Mouse (Mus musculus) hindbrain, embryonic 14.5 days (tissue): ENCODE measurements around the gene Saa4. TPM values are rescaled to one million over a fixed set of nuclear protein-coding genes. Genes with fewer than 3 reads are reported as not detected.
"Not testable (repeated sequence)": the region's sequence is repeated elsewhere in the genome, so short reads cannot be mapped to it uniquely, and the experiment has no call there.

Source experiments
- ATAC-seq: fragments of 200-750 bp; cut with Nextera tagmentation; 2 replicates; pipeline ENCODE4 v1.8.0; 2017; ENCODE audit warnings: moderate number of reproducible peaks, mild to moderate bottlenecking, moderate TSS enrichment, moderate library complexity; ENCODE audit not compliant: low FRiP score
- DNase-seq: peaks from one replicate; pipeline ENCODE4 v3.0.0-alpha.2; 2015; ENCODE audit warnings: low spot score
- H3K27ac ChIP-seq: fragments of 300-500 bp; sonication (generic); 2 replicates; pipeline ENCODE4 v1.5.1; 2014; ENCODE audit warnings: mild to moderate bottlenecking, moderate library complexity
- H3K27me3 ChIP-seq: fragments of 300-500 bp; sonication (generic); 2 replicates; pipeline ENCODE4 v1.6.1; 2014; ENCODE audit warnings: mild to moderate bottlenecking, low read length, mixed read lengths; ENCODE audit not compliant: control insufficient read depth, insufficient read depth
- H3K36me3 ChIP-seq: fragments of 300-500 bp; sonication (generic); replicated peaks from 2 replicates; pipeline ENCODE4 v1.6.1; 2014; ENCODE audit not compliant: control insufficient read depth, insufficient read depth
- H3K4me1 ChIP-seq: fragments of 300-500 bp; sonication (generic); replicated peaks from 2 replicates; pipeline ENCODE4 v1.6.1; 2014; ENCODE audit warnings: antibody characterized with exemption, low read length, mixed read lengths; ENCODE audit not compliant: control insufficient read depth, insufficient read depth
- H3K4me2 ChIP-seq: fragments of 300-500 bp; sonication (generic); replicated peaks from 2 replicates; pipeline ENCODE4 v1.6.1; 2014; ENCODE audit warnings: mild to moderate bottlenecking, moderate library complexity
- H3K4me3 ChIP-seq: fragments of 300-500 bp; sonication (generic); replicated peaks from 2 replicates; pipeline ENCODE4 v1.5.1; 2014; ENCODE audit warnings: mild to moderate bottlenecking, low read length
- H3K9ac ChIP-seq: fragments of 300-500 bp; sonication (generic); 2 replicates; pipeline ENCODE4 v1.6.1; 2014
- H3K9me3 ChIP-seq: fragments of 300-500 bp; sonication (generic); 2 replicates; pipeline ENCODE4 v1.6.1; 2016; ENCODE audit warnings: low read length; ENCODE audit not compliant: control insufficient read depth
- WGBS: fragments of 180-500 bp; shearing (Covaris S2); extraction: QIAGEN DNeasy Blood & Tissue Kit; methylation state at CpG from one replicate; pipeline ENCODE4 v1.1.7; 2014; 5-methylcytosine and 5-hydroxymethylcytosine counted together
- polyA plus RNA-seq: library from polyadenylated mRNA; unstranded; fragments of >200 nt; fragmentation: Nextera tagmentation; extraction: Ambion mirVana; gene quantifications from 2 replicates; pipeline ENCODE4 v1.2.1, GENCODE M21; 2014

Gene Saa4
- polyA plus RNA-seq, 1 experiment from 2014 or later, result not detected

DNA sequence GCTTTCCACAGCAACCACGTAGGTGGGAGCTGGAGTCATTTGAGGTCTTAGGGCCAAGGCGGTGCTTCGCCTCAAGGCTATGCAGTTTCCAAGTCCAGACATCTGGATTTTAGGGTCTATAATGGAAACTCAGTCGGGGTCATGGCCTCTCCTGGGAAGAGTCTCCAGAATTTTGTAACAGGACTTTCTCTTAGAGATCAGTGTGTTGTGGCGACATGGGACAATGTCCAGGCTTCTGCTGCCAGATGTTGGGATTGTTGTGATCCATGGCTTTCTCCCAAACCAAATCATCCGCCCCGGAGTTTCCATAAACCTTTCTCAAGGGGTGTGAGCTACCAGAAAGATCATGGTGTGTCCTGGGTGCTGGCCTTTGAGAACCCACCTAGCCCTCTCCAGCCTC, 14.0 kb upstream of the Saa4 start:
- Histone ChIP-seq H3K9me3 (no peaks in the 10 kb centered on the region), H3K27me3 (no peaks in the 10 kb centered on the region), H3K4me3 (no peak overlapping the region), H3K27ac (no peak overlapping the region), H3K9ac (no peak overlapping the region), H3K36me3 (no peaks in the 10 kb centered on the region), H3K4me2 (no peak overlapping the region), H3K4me1 (no peaks in the 10 kb centered on the region)
- no peak for ATAC-seq
- 93% methylated on average over 7 of the region's 7 CpGs for WGBS
- no peak for DNase-seq

DNA sequence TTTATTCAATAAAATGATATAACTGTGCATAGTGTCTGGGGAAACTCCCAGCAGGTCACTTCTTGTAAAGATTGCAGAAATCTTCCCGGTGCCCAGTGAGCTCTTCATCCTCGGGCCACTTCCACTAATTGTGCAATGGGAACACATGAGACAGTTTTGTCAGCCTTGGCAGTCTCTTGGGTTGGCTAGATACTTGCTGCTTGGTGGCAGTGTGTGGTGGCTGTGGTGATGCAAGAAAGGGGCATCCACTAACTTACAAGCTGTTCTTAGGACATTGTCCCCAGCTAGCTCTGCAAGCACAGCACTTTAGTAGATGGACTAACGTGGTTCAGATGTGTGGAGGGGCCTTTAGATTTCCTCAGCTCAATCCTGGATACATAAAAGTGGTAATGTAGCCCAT, 13.4 kb upstream of the Saa4 start:
- no peaks in the 10 kb centered on the region for H3K27me3 ChIP-seq
- DNase-seq, result no peak
- H3K9me3 ChIP-seq, result no peaks in the 10 kb centered on the region
- H3K4me2 ChIP-seq, result no peak overlapping the region
- no peak overlapping the region for H3K4me3 ChIP-seq
- H3K9ac ChIP-seq, result no peak overlapping the region
- H3K36me3 ChIP-seq, result no peaks in the 10 kb centered on the region
- no peak overlapping the region for H3K27ac ChIP-seq
- WGBS, result 92% methylated on average over 3 of the region's 3 CpGs
- no peak for ATAC-seq
- H3K4me1 ChIP-seq, result no peaks in the 10 kb centered on the region

DNA sequence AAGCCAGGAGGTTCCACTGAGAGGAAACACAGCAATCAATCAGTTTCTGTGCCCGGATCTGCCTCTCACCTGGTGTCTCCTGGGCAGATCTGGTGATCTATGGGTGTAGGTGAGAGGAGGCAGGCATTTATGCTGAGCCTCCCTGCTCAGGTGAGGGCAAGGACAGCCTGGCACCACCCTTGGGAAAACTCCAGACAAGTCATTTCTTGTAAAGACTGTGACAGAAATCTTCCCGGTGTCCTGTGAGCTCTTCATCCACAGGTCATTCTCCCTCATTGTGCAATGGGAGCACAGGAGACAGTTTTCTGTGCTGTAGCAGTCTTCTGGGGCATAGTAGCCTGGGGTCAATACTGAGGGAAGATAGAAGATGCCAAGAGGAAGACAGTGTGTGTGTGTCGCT, 10.5 kb upstream of the Saa4 start, which contains the start of gene Saa1:
Gene Saa1, minus strand, starts transcription at position 101 of the 400 bp plus-strand sequence.
- WGBS, result 76% methylated on average over 3 of the region's 3 CpGs
- not testable (repeated sequence) for H3K9me3 ChIP-seq, H3K36me3 ChIP-seq, H3K4me1 ChIP-seq, H3K4me3 ChIP-seq, DNase-seq, H3K27me3 ChIP-seq, H3K27ac ChIP-seq, H3K9ac ChIP-seq, ATAC-seq, H3K4me2 ChIP-seq

DNA sequence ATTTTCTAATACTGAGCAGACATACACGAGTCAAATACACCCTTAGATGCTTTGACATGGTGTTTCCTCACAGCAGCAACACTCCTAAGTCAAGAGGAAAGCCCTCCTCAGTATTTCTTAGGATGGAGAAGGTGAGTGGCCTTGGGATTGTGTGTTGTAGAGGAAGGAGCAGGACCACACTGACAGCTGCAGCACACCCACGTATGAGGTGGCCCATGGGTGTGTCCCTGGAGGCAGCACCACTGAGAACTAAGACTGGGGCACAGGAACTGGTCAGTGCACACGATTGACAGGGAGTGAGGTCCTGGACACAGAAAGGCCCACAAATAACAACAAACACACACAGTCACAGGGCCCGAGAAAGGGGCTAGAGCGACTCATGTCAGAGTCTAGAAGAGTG, 7.6 kb upstream of the Saa4 start:
- not testable (repeated sequence) for DNase-seq, H3K27ac ChIP-seq, H3K27me3 ChIP-seq, H3K9ac ChIP-seq, ATAC-seq, H3K36me3 ChIP-seq, H3K4me3 ChIP-seq, H3K9me3 ChIP-seq, H3K4me2 ChIP-seq, H3K4me1 ChIP-seq
- 79% methylated on average over 5 of the region's 5 CpGs for WGBS

DNA sequence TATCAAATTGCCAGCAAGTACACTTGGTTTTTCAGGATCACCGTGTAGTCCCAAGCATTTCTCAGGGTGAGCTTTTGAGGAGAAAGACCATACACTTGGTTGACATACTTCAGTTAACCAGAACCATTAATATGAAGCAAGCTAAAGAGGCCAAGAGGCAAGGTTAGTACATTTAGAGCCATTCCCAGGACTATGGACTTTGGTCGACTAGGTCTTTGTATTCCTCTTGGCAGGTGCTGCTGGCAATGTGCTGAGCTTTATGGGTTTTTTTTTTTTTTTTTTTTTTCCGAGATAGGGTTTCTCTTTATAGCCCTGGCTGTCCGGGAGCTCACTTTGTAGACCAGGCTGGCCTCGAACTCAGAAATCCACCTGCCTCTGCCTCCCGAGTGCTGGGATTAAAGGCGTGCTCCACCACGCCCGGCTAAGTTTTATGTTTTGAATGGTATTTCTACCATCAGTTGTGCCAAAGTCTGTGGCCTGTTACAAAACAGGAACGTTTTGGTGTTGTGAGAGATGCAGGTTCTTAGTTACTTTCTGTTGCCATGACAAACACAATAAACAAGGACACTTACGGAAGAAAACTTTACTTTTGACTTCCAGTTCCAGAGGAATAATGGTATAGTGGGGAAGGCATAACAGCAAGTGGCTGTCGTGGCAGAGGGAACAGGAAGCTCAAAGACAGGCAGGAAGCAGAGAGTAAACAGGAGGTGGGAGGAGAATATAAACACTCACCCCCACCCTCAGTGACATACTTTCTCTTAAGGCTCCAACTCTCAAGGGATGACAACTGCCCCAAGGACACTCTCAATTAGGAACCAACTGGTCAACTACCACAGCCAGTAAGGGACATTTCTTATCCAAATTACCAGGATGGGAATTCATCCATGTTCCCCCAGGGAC, 6.4 kb upstream of the Saa4 start:
- H3K9ac ChIP-seq, result no peak overlapping the region

DNA sequence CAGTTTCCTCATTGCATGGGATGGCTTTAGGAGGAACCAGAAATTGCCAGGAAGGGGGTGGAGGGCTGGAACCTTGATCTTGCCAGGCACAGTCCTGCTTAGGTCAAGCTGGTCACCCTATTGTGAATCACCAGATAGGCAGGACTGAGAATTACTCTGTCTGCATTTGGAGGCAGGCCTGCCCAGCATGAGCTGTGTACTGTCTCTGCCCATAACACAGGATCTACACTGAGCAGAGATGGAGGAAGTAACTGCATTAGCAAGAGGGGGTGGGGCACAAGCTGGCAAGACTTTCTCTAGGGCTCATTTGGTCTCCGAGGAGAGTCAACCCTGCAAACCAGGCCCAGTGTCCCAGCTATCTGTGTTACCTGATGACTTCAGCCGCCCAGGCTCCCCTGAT, 2.6 kb upstream of the Saa4 start:
- Histone ChIP-seq H3K27ac (no peak overlapping the region), H3K4me1 (no peaks in the 10 kb centered on the region), H3K9ac (no peak overlapping the region), H3K4me3 (no peak overlapping the region), H3K27me3 (no peaks in the 10 kb centered on the region), H3K9me3 (no peaks in the 10 kb centered on the region), H3K4me2 (no peak overlapping the region), H3K36me3 (no peaks in the 10 kb centered on the region)
- 74% methylated on average over 2 of the region's 2 CpGs for WGBS
- DNase-seq (no peak), ATAC-seq (no peak)

More for the DNA sequence above, 6.4 kb upstream of the Saa4 start:
- H3K4me3 ChIP-seq, result no peak overlapping the region
- no peak overlapping the region for H3K4me2 ChIP-seq
- H3K36me3 ChIP-seq, result no peaks in the 10 kb centered on the region
- 88% methylated on average over 12 of the region's 12 CpGs for WGBS
- H3K27me3 ChIP-seq, result no peaks in the 10 kb centered on the region
- H3K9me3 ChIP-seq, result no peaks in the 10 kb centered on the region
- no peaks in the 10 kb centered on the region for H3K4me1 ChIP-seq
- DNase-seq (no peak), ATAC-seq (no peak)
- no peak overlapping the region for H3K27ac ChIP-seq

DNA sequence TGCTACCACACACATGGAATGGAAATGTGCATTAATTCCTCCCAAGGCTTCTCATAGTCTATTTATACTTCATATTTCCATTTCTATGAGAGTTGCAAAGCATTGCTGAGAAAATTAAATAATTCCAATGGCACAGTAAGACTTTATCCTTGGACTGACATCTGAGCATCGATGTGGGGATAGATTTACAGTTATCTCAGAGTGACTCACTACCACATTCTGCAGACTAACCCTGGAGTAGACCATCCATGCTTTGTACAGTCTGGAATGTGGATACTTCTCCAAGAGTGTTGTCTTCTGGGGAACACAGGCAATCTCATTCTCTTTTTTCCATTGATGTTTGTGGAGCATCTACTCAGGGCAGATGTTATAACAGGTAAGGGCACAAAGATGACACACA, 4.8 kb downstream of the Saa4 start:
- no peaks in the 10 kb centered on the region for H3K27me3 ChIP-seq
- no peak overlapping the region for H3K4me2 ChIP-seq
- ATAC-seq (no peak), DNase-seq (no peak)
- H3K4me1 ChIP-seq, result no peaks in the 10 kb centered on the region
- H3K9me3 ChIP-seq, result no peaks in the 10 kb centered on the region
- H3K9ac ChIP-seq, result no peak overlapping the region
- WGBS, result 90% methylated on average over 1 of the region's 1 CpGs
- H3K4me3 ChIP-seq, result no peak overlapping the region
- H3K27ac ChIP-seq, result no peak overlapping the region
- no peaks in the 10 kb centered on the region for H3K36me3 ChIP-seq

DNA sequence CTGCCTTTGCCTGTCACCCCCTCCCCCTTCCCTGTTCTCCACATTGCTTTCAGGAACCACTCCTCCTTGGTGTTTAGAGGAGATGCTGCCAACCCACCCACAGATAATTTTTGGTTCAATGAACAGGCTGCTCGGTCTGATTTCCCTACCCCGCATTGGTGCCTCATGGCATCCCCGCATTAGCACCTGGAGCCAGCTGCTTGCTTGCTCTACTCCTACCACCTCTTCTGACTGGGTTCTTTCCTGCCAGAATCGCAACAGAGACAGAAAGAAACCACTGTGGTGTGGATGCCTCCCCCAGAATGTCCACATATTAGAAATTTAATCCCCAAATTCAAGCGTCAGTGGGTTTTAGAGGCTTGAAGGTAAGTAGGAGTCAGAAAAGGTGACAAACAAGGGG, 8.0 kb downstream of the Saa4 start:
- no peak for DNase-seq
- no peak overlapping the region for H3K4me3 ChIP-seq
- no peaks in the 10 kb centered on the region for H3K27me3 ChIP-seq
- WGBS, result 71% methylated on average over 5 of the region's 5 CpGs
- H3K9me3 ChIP-seq, result no peaks in the 10 kb centered on the region
- H3K36me3 ChIP-seq, result no peaks in the 10 kb centered on the region
- no peak overlapping the region for H3K9ac ChIP-seq
- no peak for ATAC-seq
- no peaks in the 10 kb centered on the region for H3K4me1 ChIP-seq
- H3K27ac ChIP-seq, result no peak overlapping the region
- H3K4me2 ChIP-seq, result no peak overlapping the region

DNA sequence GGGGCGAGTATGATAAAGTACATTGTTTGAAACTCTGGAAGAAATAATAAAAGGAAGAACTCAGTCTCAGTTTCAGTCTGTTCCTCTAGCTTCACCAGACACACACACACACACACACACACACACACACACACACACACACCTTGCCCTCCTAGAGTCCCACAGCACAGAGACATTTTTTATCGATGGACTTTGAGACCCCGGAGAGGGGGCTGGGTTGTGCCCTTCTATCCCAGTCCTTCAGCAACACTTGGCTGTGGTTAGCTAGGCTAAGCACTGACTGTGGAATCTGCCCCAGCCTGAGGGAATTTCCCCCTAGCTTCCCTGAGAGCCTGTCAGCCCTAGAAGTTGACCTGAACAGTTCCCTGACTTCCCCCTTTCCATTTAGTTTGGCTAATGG, 8.6 kb downstream of the Saa4 start:
- WGBS, result 90% methylated on average over 3 of the region's 3 CpGs

More for the DNA sequence above, 8.6 kb downstream of the Saa4 start:
- ATAC-seq (no peak), DNase-seq (no peak)
- Histone ChIP-seq H3K27me3 (no peaks in the 10 kb centered on the region), H3K9ac (no peak overlapping the region), H3K27ac (no peak overlapping the region), H3K4me3 (no peak overlapping the region), H3K36me3 (no peaks in the 10 kb centered on the region), H3K4me1 (no peaks in the 10 kb centered on the region), H3K9me3 (no peaks in the 10 kb centered on the region), H3K4me2 (no peak overlapping the region)
